Mouse (Mus musculus): ENCODE data around the gene Uvrag.

Gene Uvrag

GRCm38 (mm10) chr7:99140984-99141918, at the start of gene Uvrag:
Gene Uvrag, minus strand, starts transcription at chr7:99141141.
- DNase-seq, result peak; percentile 98

GRCm38 (mm10) chr7:99189885-99190284, 48.9 kb upstream of the Uvrag start:
- no peak for DNase-seq

GRCm38 (mm10) chr7:99188630-99189029, 47.7 kb upstream of the Uvrag start:
- DNase-seq, result no peak

- DNase-seq, result no peak
These were observed 46.5 kb upstream of the Uvrag start for GRCm38 (mm10) chr7:99187451-99187850.

- no peak for DNase-seq
These were observed 44.5 kb upstream of the Uvrag start for GRCm38 (mm10) chr7:99185405-99185804.

GRCm38 (mm10) chr7:99183751-99184150, 42.8 kb upstream of the Uvrag start:
- DNase-seq, result no peak

- peak; percentile 93 for DNase-seq
These were observed 41.7 kb upstream of the Uvrag start, which contains the start of gene Dgat2 for GRCm38 (mm10) chr7:99182432-99183172. Gene Dgat2, minus strand, starts transcription at chr7:99182719.

GRCm38 (mm10) chr7:99181619-99182431, 40.9 kb upstream of the Uvrag start:
- DNase-seq, result peak; percentile 14

- DNase-seq, result no peak
These were observed 39.2 kb upstream of the Uvrag start for GRCm38 (mm10) chr7:99180162-99180561.

- no peak for DNase-seq
These were observed 38.3 kb upstream of the Uvrag start for GRCm38 (mm10) chr7:99179271-99179670.

GRCm38 (mm10) chr7:99177386-99177785, 36.4 kb upstream of the Uvrag start:
- DNase-seq, result no peak

GRCm38 (mm10) chr7:99175666-99176065, 34.7 kb upstream of the Uvrag start:
- DNase-seq, result no peak

GRCm38 (mm10) chr7:99175118-99175517, 34.2 kb upstream of the Uvrag start:
- no peak for DNase-seq

- no peak for DNase-seq
These were observed 33.1 kb upstream of the Uvrag start for GRCm38 (mm10) chr7:99174006-99174405.

- DNase-seq, result no peak
These were observed 32.0 kb upstream of the Uvrag start for GRCm38 (mm10) chr7:99172898-99173297.

- no peak for DNase-seq
These were observed 31.0 kb upstream of the Uvrag start for GRCm38 (mm10) chr7:99171730-99172463.

GRCm38 (mm10) chr7:99170519-99170918, 29.6 kb upstream of the Uvrag start:
- DNase-seq, result no peak

GRCm38 (mm10) chr7:99169717-99170403, 28.9 kb upstream of the Uvrag start:
- no peak for DNase-seq

GRCm38 (mm10) chr7:99168756-99169155, 27.8 kb upstream of the Uvrag start:
- DNase-seq, result no peak

GRCm38 (mm10) chr7:99167939-99168338, 27.0 kb upstream of the Uvrag start:
- DNase-seq, result no peak

- no peak for DNase-seq
These were observed 25.2 kb upstream of the Uvrag start for GRCm38 (mm10) chr7:99166159-99166558.

Data from thymus, postnatal 14 days (tissue).